Mouse (Mus musculus): ENCODE results near the gene G430095P16Rik.

G430095P16Rik gene

DNA sequence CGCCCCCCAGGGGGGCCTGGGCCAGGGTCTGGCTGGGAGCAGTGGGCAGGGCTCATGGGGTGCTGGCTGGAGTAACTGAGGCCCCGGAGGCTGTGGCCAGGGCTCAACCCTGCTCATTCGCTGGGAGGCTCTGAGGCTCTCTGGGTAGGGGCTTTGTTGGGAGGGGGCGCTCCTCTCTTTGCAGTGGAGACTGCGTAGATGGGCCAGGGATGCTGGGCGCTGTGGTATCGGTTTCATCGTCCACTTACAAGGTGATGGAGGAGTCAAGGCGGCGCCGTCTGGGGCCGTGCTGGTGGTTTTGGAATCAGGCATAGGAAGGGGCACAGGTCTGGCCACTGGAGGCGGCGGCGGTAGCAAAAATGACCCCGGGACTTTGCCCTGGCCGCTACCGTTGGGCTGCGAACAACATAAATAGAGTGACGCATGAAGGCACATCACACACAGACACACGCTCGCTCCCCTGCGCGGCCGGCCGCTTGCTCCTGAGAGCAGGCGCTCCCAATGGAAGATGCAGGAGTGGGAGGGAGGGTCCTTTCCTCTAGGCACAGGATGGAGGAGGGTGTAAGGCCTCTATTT lies 6.8 kb upstream of the G430095P16Rik start:
- in situ Hi-C loops (cut with MboI; ENCODE audit: unreplicated experiment in 2 of 2): loop anchor here (5.0 to 10.0 kb wide), 4 partner anchors 81 to 189 kb away; partner anchors contain the start of genes Dnase2a (in 1 of the 2) and Klf1 (in 1 of the 2)

DNA sequence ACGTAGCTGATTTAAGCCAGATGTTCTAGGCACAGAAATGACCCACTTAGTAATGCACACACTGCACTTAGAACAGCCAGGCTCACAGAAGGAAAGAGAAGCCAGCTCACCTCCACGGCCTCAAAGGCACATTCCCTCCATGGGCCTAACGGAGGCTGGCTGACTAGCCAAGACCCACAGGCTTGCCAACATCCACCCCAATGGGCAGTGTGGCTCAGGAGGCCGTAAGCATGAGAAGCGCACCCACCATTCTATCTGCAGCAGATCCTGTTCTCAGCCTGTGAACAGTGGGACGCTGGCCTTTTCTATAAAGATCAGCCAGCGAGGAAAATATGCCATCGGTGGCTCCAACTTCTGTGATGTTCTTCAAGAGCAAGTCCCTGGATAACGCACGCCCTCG lies 6.0 kb upstream of the G430095P16Rik start:
- in situ Hi-C loops (cut with MboI; ENCODE audit: unreplicated experiment in 2 of 2): loop anchor here (5.0 to 10.0 kb wide), 4 partner anchors 81 to 188 kb away; partner anchors contain the start of genes Dnase2a (in 1 of the 2) and Klf1 (in 1 of the 2)

DNA sequence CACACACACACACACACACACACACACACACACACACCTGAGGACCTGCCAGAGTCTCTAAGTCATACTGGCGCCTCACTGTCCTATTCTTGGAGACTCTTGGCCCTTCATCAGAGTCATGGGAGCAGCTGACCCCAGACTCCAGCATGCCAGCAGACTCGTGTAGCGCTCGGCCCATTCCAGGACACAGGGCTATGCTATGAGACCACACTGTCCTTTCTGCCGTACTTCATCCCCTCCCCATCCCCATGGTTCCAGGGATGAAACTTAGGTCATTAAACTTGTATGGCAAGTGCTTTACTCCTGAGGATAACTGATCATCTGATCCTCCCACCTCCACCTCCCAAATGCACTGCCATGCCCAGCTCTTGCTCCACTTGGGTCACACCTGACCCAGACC lies 4.3 kb upstream of the G430095P16Rik start:
- in situ Hi-C loops (cut with MboI; ENCODE audit: unreplicated experiment in 2 of 2): loop anchor here (5.0 to 10.0 kb wide), 4 partner anchors 79 to 186 kb away; partner anchors contain the start of genes Dnase2a (in 1 of the 2) and Klf1 (in 1 of the 2)

GRCm38 (mm10) chr8:84718959-84719690 lies 3.7 kb upstream of the G430095P16Rik start:
- in situ Hi-C loops (cut with MboI; ENCODE audit: unreplicated experiment in 2 of 2): loop anchor here (5.0 to 10.0 kb wide), 4 partner anchors 78 to 186 kb away; partner anchors contain the start of genes Dnase2a (in 1 of the 2) and Klf1 (in 1 of the 2)

DNA sequence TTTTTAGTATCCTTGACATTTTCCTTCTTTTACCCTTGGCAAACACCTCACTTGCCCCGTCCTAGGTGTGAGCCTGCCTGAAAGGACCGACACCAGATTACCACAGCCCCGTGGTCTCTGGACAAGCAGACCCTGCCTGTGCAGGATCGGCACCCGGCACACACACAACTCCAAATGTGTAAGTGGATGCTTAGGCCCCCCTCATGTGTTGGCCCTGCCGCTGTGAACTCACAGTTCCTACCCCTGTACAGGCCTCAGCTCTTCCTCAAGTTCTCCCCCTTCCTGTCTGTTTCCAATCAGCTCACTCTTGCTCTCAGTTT lies 317 bp upstream of the G430095P16Rik start:
- in situ Hi-C loops (cut with MboI; ENCODE audit: unreplicated experiment in 2 of 2): no loop called here

DNA sequence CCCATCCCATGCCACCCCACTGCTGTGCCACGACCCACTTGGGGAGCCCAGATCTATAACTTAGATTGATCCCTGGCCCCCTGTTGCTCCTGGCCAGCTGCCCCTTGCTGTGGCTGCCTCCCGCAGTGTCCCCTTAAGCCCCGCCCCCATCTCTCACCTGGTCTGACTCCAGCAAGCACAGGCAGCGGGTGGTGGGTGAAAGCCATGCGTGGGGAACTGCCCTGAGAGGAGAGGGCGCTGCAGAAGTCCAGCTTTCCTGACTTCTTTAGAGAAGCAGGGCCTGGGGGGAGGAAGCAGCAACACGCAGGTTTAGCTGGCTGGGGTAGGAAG lies 729 bp downstream of the G430095P16Rik start:
- in situ Hi-C loops (cut with MboI; ENCODE audit: unreplicated experiment in 2 of 2): no loop called here

GRCm38 (mm10) chr8:84724683-84725082 lies 1.9 kb downstream of the G430095P16Rik start:
- in situ Hi-C loops (cut with MboI; ENCODE audit: unreplicated experiment in 2 of 2): no loop called here

- in situ Hi-C loops (cut with MboI; ENCODE audit: unreplicated experiment in 2 of 2): no loop called here
Observed at GRCm38 (mm10) chr8:84725246-84725940, 2.6 kb downstream of the G430095P16Rik start.

- in situ Hi-C loops (cut with MboI; ENCODE audit: unreplicated experiment in 2 of 2): no loop called here
Observed at GRCm38 (mm10) chr8:84725941-84726259, 3.1 kb downstream of the G430095P16Rik start.

DNA sequence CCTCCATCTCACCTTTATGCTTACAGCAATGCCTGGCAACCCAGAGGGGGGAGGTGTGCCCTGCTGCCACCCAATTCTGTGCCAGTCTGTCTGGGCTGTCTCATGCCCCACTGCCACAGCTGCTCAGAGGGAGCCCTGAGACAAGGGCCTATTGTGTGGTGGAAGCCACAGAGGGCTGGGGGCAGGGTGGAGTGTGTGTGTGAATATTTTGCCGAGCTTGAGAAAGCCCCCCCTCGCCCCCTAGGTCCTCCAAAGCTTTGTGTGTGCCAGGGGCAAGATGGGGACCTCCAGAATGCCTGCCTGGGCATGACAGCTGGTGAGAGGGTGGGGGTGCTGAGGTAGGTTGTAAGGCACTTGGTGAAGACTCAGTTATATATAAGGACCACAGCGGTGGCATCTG lies 5.7 kb downstream of the G430095P16Rik start:
- in situ Hi-C loops (cut with MboI; ENCODE audit: unreplicated experiment in 2 of 2): no loop called here

DNA sequence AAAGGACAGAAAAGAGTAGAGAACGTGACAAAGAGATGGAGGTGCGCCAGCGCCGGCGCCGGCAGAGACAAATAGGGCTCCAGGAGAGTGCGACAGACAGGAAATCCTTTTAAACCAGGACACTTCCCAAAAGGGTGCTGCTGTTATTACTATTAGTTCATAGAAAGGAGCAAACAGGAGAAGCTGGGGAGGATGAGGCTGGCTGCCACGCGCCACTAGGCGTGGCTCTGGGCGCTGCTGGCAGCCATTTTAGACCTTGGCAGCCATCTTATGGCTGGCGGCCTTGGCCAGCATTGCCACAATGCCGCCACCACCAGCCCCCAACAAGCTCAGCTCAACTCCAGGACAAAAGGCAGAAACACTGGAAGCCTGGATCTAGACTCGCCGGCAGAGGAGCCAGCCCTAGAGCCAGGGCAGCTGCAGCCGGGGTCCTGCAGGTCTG lies 7.1 kb downstream of the G430095P16Rik start:
- in situ Hi-C loops (cut with MboI; ENCODE audit: unreplicated experiment in 2 of 2): no loop called here

- in situ Hi-C loops (cut with MboI; ENCODE audit: unreplicated experiment in 2 of 2): no loop called here
Observed at GRCm38 (mm10) chr8:84730541-84731370, 7.9 kb downstream of the G430095P16Rik start.

- in situ Hi-C loops (cut with MboI; ENCODE audit: unreplicated experiment in 2 of 2): no loop called here
Observed at GRCm38 (mm10) chr8:84731371-84732177, 8.8 kb downstream of the G430095P16Rik start.

DNA sequence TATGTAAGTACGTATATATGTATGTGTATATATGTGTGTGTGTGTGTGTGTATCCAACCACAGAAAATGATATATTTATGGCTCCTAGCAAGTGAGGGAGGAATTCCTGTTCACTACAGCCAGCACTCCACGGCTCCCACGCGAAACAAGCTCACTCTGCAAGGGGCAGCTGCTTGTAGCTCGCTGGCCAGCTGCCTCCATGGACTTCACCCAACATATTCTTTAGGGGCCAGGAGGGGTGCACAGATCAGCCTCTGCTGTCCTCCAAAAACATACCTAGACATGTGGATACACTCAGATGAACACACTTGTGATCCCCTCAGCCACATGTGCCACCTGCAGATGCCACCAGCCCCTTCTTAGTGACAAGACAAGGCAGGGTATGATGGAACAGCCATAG lies 9.7 kb downstream of the G430095P16Rik start:
- in situ Hi-C loops (cut with MboI; ENCODE audit: unreplicated experiment in 2 of 2): no loop called here

- in situ Hi-C loops (cut with MboI; ENCODE audit: unreplicated experiment in 2 of 2): no loop called here
Observed at GRCm38 (mm10) chr8:84732996-84733395, 10.2 kb downstream of the G430095P16Rik start.

DNA sequence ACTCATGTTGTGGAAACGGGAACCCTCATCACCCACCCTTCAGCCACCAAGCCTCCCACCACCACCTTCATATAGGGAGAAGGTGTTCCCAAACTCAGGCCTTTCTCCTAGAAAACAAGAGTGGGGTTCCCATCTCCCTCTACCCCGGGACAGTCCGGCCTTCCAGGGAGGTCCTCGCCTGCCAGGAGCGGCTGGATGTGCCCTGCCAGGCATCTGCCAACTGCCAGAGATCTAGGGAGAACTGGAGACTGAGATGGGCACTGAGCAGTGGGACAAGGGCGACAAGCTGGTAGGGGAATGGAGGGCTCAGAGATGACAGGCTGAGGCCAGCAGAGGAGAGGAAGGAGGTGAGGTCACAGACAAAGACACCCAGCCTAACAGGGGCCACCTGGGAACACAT lies 11.2 kb downstream of the G430095P16Rik start:
- in situ Hi-C loops (cut with MboI; ENCODE audit: unreplicated experiment in 2 of 2): no loop called here

- in situ Hi-C loops (cut with MboI; ENCODE audit: unreplicated experiment in 2 of 2): loop anchor here in 1 of 2 experiments (5.0 kb wide), 1 partner anchor 78 kb away; no protein-coding TSS in a partner anchor
Observed at GRCm38 (mm10) chr8:84734680-84735079, 11.9 kb downstream of the G430095P16Rik start.

DNA sequence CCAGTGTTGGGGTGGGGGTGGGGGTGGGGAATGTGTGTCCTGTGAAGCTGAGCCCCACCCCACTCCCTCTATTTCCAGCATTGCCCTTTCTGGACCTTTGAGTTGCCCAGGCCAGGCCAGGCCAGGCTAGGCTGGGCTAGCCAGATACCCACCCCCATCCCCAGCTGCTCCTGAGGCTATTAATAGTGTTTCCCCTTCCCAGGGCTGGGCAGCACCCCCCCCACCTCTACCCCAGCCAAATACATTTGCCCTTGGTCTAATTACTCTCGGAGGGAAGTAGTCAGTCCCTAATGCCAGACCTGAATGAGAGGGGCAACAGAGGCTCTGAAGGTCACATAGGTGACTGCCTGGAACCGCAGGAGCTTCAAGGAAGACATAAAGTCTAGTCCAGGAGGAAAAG lies 12.8 kb downstream of the G430095P16Rik start:
- in situ Hi-C loops (cut with MboI; ENCODE audit: unreplicated experiment in 2 of 2): loop anchor here in 1 of 2 experiments (5.0 kb wide), 1 partner anchor 77 kb away; no protein-coding TSS in a partner anchor

- in situ Hi-C loops (cut with MboI; ENCODE audit: unreplicated experiment in 2 of 2): loop anchor here in 1 of 2 experiments (5.0 kb wide), 1 partner anchor 76 kb away; no protein-coding TSS in a partner anchor
Observed at GRCm38 (mm10) chr8:84736521-84736920, 13.7 kb downstream of the G430095P16Rik start.

All from v-Abl transformed pro-B cells (cell line).